Mouse (Mus musculus) bone marrow macrophage, adult 2 months (primary cell): Measurements from ENCODE around the gene Bpi.

Experiments used
- CTCF ChIP-seq: IDR thresholded peaks from 2 replicates; pipeline ENCODE4 v1.5.1; 2012; ENCODE audit warnings: low read depth, mild to moderate bottlenecking, low read length, moderate library complexity
- POLR2A ChIP-seq: IDR thresholded peaks from 2 replicates; pipeline ENCODE4 v1.6.1; 2012; ENCODE audit warnings: mild to moderate bottlenecking, low read depth, low read length, borderline replicate concordance

DNA sequence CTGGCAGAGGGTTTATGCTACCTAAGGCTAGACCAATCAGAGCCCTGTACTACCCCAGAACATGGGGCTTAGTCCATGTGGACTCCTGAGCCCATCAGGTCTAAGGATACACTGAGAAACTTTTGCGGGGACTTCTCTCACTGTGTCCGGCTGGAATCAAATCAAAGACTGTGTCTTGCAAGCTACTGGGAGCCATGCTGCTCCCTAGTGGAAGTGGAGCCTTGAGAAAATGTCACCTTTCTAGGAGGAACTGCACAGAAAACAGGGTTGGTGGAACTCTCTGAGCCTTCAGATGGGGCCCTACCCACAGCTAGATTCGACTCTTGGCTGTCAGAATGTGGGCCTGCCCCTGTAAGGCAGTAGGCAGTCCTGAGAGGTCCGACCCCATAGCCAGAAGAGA lies 47.4 kb upstream of the Bpi start:
- TF ChIP-seq CTCF (no peak), POLR2A (no peak)
